Mouse (Mus musculus) limb, embryonic 11.5 days (tissue): ENCODE results near the gene Pdia5. TPM values are rescaled to one million over a fixed set of nuclear protein-coding genes. Genes with fewer than 3 reads are reported as not detected.

Experiments used
- ATAC-seq: fragments of 200-750 bp; cut with Nextera tagmentation; 2 replicates; pipeline ENCODE4 v1.8.0; 2017; ENCODE audit warnings: low read depth; ENCODE audit not compliant: insufficient number of reproducible peaks, low FRiP score, low TSS enrichment
- DNase-seq: peaks from one replicate; pipeline ENCODE4 v3.0.0-alpha.2; 2015; ENCODE audit warnings: low spot score
- H3K27ac ChIP-seq: fragments of 300-500 bp; sonication (generic); replicated peaks from 2 replicates; pipeline ENCODE4 v1.5.1; 2014; ENCODE audit warnings: low read depth, mild to moderate bottlenecking, low read length
- H3K27me3 ChIP-seq: fragments of 300-500 bp; sonication (generic); 2 replicates; pipeline ENCODE4 v1.6.1; 2014; ENCODE audit warnings: mild to moderate bottlenecking, low read length, mixed read lengths; ENCODE audit not compliant: control insufficient read depth, insufficient read depth
- H3K36me3 ChIP-seq: fragments of 300-500 bp; sonication (generic); 2 replicates; pipeline ENCODE4 v1.6.1; 2014; ENCODE audit warnings: mild to moderate bottlenecking, low read length, moderate library complexity, mixed read lengths; ENCODE audit not compliant: control insufficient read depth, insufficient read depth
- H3K4me1 ChIP-seq: fragments of 300-500 bp; sonication (generic); 2 replicates; pipeline ENCODE4 v1.6.1; 2014; ENCODE audit warnings: low read length, mixed read lengths; ENCODE audit not compliant: control insufficient read depth, insufficient read depth
- H3K4me2 ChIP-seq: fragments of 300-500 bp; sonication (generic); 2 replicates; pipeline ENCODE4 v1.6.1; 2014; ENCODE audit warnings: low read depth, mild to moderate bottlenecking, moderate library complexity; ENCODE audit not compliant: severe bottlenecking
- H3K4me3 ChIP-seq: fragments of 300-500 bp; sonication (generic); 2 replicates; pipeline ENCODE4 v1.5.1; 2014; ENCODE audit warnings: low read depth, low read length
- H3K9ac ChIP-seq: fragments of 300-500 bp; sonication (generic); 2 replicates; pipeline ENCODE4 v1.6.1; 2014; ENCODE audit warnings: mild to moderate bottlenecking, low read length
- H3K9me3 ChIP-seq: fragments of 300-500 bp; sonication (generic); 2 replicates; pipeline ENCODE4 v1.6.1; 2016; ENCODE audit warnings: low read length; ENCODE audit not compliant: control insufficient read depth
- WGBS: fragments of 180-500 bp; shearing (Covaris S2); extraction: QIAGEN DNeasy Blood & Tissue Kit; methylation state at CpG from one replicate; pipeline ENCODE4 v1.1.7; 2014; 5-methylcytosine and 5-hydroxymethylcytosine counted together
- polyA plus RNA-seq: library from polyadenylated mRNA; unstranded; fragments of >200 nt; fragmentation: Nextera tagmentation; extraction: Ambion mirVana; gene quantifications from 2 replicates; pipeline ENCODE4 v1.2.1, GENCODE M21; 2014

Gene Pdia5
- polyA plus RNA-seq, 1 experiment from 2014 or later: 10.9 TPM

- H3K9me3 ChIP-seq: no peaks in the 10 kb centered on the region
- ATAC-seq: no peak
- no peak for DNase-seq
- H3K36me3 ChIP-seq: no peaks in the 10 kb centered on the region
- H3K9ac ChIP-seq: no peak overlapping the region
- no peak overlapping the region for H3K4me3 ChIP-seq
- no peaks in the 10 kb centered on the region for H3K27me3 ChIP-seq
- H3K27ac ChIP-seq: no peak overlapping the region
- no peak overlapping the region for H3K4me2 ChIP-seq
- WGBS: 45% methylated on average over 11 of the region's 11 CpGs
- H3K4me1 ChIP-seq: no peaks in the 10 kb centered on the region
Measured at GRCm38 (mm10) chr16:35509331-35510070, 18.8 kb upstream of the Pdia5 start.

- Histone ChIP-seq H3K4me1 (no peaks in the 10 kb centered on the region), H3K9ac (no peak overlapping the region), H3K27ac (no peak overlapping the region), H3K36me3 (no peaks in the 10 kb centered on the region), H3K4me2 (no peak overlapping the region), H3K9me3 (no peaks in the 10 kb centered on the region), H3K27me3 (no peaks in the 10 kb centered on the region), H3K4me3 (no peak overlapping the region)
- 87% methylated on average over 6 of the region's 6 CpGs for WGBS
- ATAC-seq (no peak), DNase-seq (no peak)
Measured at GRCm38 (mm10) chr16:35508581-35508980, 17.9 kb upstream of the Pdia5 start.

- H3K27ac ChIP-seq: no peak overlapping the region
- no peak overlapping the region for H3K4me3 ChIP-seq
- H3K36me3 ChIP-seq: no peaks in the 10 kb centered on the region
- no peak overlapping the region for H3K4me2 ChIP-seq
- ATAC-seq (no peak), DNase-seq (no peak)
- no peaks in the 10 kb centered on the region for H3K9me3 ChIP-seq
- H3K9ac ChIP-seq: no peak overlapping the region
- H3K27me3 ChIP-seq: no peaks in the 10 kb centered on the region
- no peaks in the 10 kb centered on the region for H3K4me1 ChIP-seq
- 94% methylated on average over 4 of the region's 4 CpGs for WGBS
Measured at GRCm38 (mm10) chr16:35505786-35506185, 15.1 kb upstream of the Pdia5 start.

GRCm38 (mm10) chr16:35504266-35504665 lies 13.6 kb upstream of the Pdia5 start:
- no peak for ATAC-seq
- WGBS: 78% methylated on average over 8 of the region's 8 CpGs

GRCm38 (mm10) chr16:35502456-35502855 lies 11.8 kb upstream of the Pdia5 start:
- no peak overlapping the region for H3K4me2 ChIP-seq
- no peaks in the 10 kb centered on the region for H3K27me3 ChIP-seq
- H3K36me3 ChIP-seq: no peaks in the 10 kb centered on the region
- no peaks in the 10 kb centered on the region for H3K4me1 ChIP-seq
- DNase-seq: no peak
- ATAC-seq: no peak
- H3K4me3 ChIP-seq: no peak overlapping the region
- H3K9ac ChIP-seq: no peak overlapping the region
- no peak overlapping the region for H3K27ac ChIP-seq
- WGBS: 88% methylated on average over 11 of the region's 11 CpGs
- H3K9me3 ChIP-seq: no peaks in the 10 kb centered on the region

More at GRCm38 (mm10) chr16:35504266-35504665, 13.6 kb upstream of the Pdia5 start:
- no peak overlapping the region for H3K4me2 ChIP-seq
- H3K4me3 ChIP-seq: no peak overlapping the region
- no peaks in the 10 kb centered on the region for H3K9me3 ChIP-seq
- H3K27me3 ChIP-seq: no peaks in the 10 kb centered on the region
- no peak for DNase-seq
- no peaks in the 10 kb centered on the region for H3K36me3 ChIP-seq
- no peak overlapping the region for H3K9ac ChIP-seq
- H3K27ac ChIP-seq: no peak overlapping the region
- no peaks in the 10 kb centered on the region for H3K4me1 ChIP-seq

- no peak for DNase-seq
- H3K4me1 ChIP-seq: no peaks in the 10 kb centered on the region
- no peak overlapping the region for H3K27ac ChIP-seq
- no peaks in the 10 kb centered on the region for H3K9me3 ChIP-seq
- WGBS: 76% methylated on average over 4 of the region's 4 CpGs
- H3K36me3 ChIP-seq: no peaks in the 10 kb centered on the region
- no peak overlapping the region for H3K4me3 ChIP-seq
- ATAC-seq: no peak
- no peaks in the 10 kb centered on the region for H3K27me3 ChIP-seq
- no peak overlapping the region for H3K9ac ChIP-seq
- H3K4me2 ChIP-seq: no peak overlapping the region
Measured at GRCm38 (mm10) chr16:35501106-35501760, 10.6 kb upstream of the Pdia5 start.

- ATAC-seq: no peak
- Histone ChIP-seq H3K36me3 (no peaks in the 10 kb centered on the region), H3K9ac (no peak overlapping the region), H3K27me3 (no peaks in the 10 kb centered on the region), H3K4me3 (no peak overlapping the region), H3K9me3 (no peaks in the 10 kb centered on the region), H3K4me1 (no peaks in the 10 kb centered on the region), H3K4me2 (no peak overlapping the region), H3K27ac (no peak overlapping the region)
- no peak for DNase-seq
- WGBS: 98% methylated on average over 3 of the region's 3 CpGs
Measured at GRCm38 (mm10) chr16:35500342-35500741, 9.7 kb upstream of the Pdia5 start.

- ATAC-seq (no peak), DNase-seq (no peak)
- H3K4me1 ChIP-seq: peaks cover 16% of the 10 kb centered on the region
- H3K9ac ChIP-seq: peak overlapping the region; percentile 73; the same call in 1 of the 2 replicates
- peak overlapping the region; percentile 72 for H3K4me3 ChIP-seq
- no peaks in the 10 kb centered on the region for H3K27me3 ChIP-seq
- H3K27ac ChIP-seq: no peak overlapping the region
- peak overlapping the region; percentile 96 for H3K4me2 ChIP-seq
- no peaks in the 10 kb centered on the region for H3K36me3 ChIP-seq
- H3K9me3 ChIP-seq: no peaks in the 10 kb centered on the region
- WGBS: 10% methylated on average over 10 of the region's 10 CpGs
Measured at GRCm38 (mm10) chr16:35489793-35490192, 880 bp downstream of the Pdia5 start.
